Mouse (Mus musculus) forebrain, embryonic 15.5 days (tissue): ENCODE results near the gene Znhit1. TPM values are rescaled to one million over a fixed set of nuclear protein-coding genes. Genes with fewer than 3 reads are reported as not detected.

Experiments used
- ATAC-seq: fragments of 200-750 bp; cut with Nextera tagmentation; replicated peaks from 2 replicates; pipeline ENCODE4 v1.8.0; 2017; ENCODE audit warnings: mild to moderate bottlenecking, moderate TSS enrichment, moderate library complexity
- H3K27ac ChIP-seq: fragments of 300-500 bp; sonication (generic); replicated peaks from 2 replicates; pipeline ENCODE4 v1.5.1; 2015; ENCODE audit warnings: mild to moderate bottlenecking, inconsistent platforms
- H3K27me3 ChIP-seq: fragments of 300-500 bp; sonication (generic); 2 replicates; pipeline ENCODE4 v1.6.1; 2015; ENCODE audit warnings: inconsistent platforms
- H3K36me3 ChIP-seq: fragments of 300-500 bp; sonication (generic); 2 replicates; pipeline ENCODE4 v1.6.1; 2015; ENCODE audit warnings: mild to moderate bottlenecking, inconsistent platforms
- H3K4me1 ChIP-seq: fragments of 300-500 bp; sonication (generic); 2 replicates; pipeline ENCODE4 v1.6.1; 2015; ENCODE audit warnings: inconsistent platforms
- H3K4me2 ChIP-seq: fragments of 300-500 bp; sonication (generic); replicated peaks from 2 replicates; pipeline ENCODE4 v1.6.1; 2015; ENCODE audit warnings: mild to moderate bottlenecking, inconsistent platforms
- H3K4me3 ChIP-seq: fragments of 300-500 bp; sonication (generic); 2 replicates; pipeline ENCODE4 v1.5.1; 2015; ENCODE audit warnings: mild to moderate bottlenecking, inconsistent platforms
- H3K9ac ChIP-seq: fragments of 300-500 bp; sonication (generic); replicated peaks from 2 replicates; pipeline ENCODE4 v1.6.1; 2015; ENCODE audit warnings: mild to moderate bottlenecking, inconsistent platforms
- H3K9me3 ChIP-seq: fragments of 300-500 bp; sonication (generic); 2 replicates; pipeline ENCODE4 v1.6.1; 2016; ENCODE audit warnings: inconsistent platforms
- WGBS: fragments of 180-500 bp; shearing (Covaris S2); methylation state at CpG from one replicate; pipeline ENCODE4 v1.1.7; 2015; ENCODE audit warnings: mixed read lengths; 5-methylcytosine and 5-hydroxymethylcytosine counted together
- microRNA counts: library from miRNA; unstranded; fragments of <30 nt; microRNA quantifications from one replicate; lab custom pipeline; 2016
- microRNA-seq: library from miRNA; unstranded; fragments of <30 nt; microRNA quantifications from one replicate; pipeline ENCODE4, GENCODE M21; 2016
- polyA plus RNA-seq: library from polyadenylated mRNA; unstranded; fragments of >200 nt; fragmentation: Nextera tagmentation; extraction: Ambion mirVana; gene quantifications from 2 replicates; pipeline ENCODE4 v1.2.1, GENCODE M21; 2015

Gene Znhit1
- polyA plus RNA-seq, 1 experiment from 2014 or later, result 123 TPM

DNA sequence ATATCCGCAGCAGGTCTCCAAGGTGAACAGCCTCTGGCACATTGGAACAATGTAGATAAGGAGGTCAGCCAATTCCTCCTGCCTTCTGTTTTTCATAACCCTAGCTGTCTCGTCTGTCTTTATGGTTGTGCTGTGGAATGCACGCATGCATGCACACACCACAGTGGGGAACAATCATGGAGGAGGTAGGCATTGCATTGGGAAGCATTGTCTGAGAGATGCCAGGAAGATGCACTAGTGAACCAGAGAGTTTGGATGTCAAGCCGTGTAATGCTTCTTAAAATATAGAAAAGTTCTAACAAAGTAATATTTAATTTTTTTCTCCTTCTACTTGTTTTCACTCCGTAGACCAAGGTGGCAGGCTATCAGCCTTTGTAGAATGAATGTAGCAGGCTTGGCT, 54.9 kb downstream of the Znhit1 start:
- no peaks in the 10 kb centered on the region for H3K27me3 ChIP-seq
- no peak overlapping the region for H3K27ac ChIP-seq
- H3K9me3 ChIP-seq, result no peaks in the 10 kb centered on the region
- WGBS, result 82% methylated on average over 5 of the region's 5 CpGs
- no peak overlapping the region for H3K9ac ChIP-seq
- H3K4me1 ChIP-seq, result no peaks in the 10 kb centered on the region
- H3K4me2 ChIP-seq, result no peak overlapping the region
- no peaks in the 10 kb centered on the region for H3K36me3 ChIP-seq
- ATAC-seq, result no peak
- H3K4me3 ChIP-seq, result no peak overlapping the region

MicroRNAs encoded within 50 kb of the gene (microRNA counts, 519-probe panel; counts per million panel counts)
- not detected for microRNA mmu-miR-702 (lab: Ali Mortazavi, UCI)

Small RNA genes lying within 50 kb of the gene (microRNA-seq; reads per million reads assigned to microRNA genes)
- gene Mir702, result 56.5 reads per million, percentile 46 among the genes with 10 or more reads in this experiment

Other genes with a start within 250 kb of the Znhit1 start
- 14.8 and 15.3 TPM in 2 replicates for gene Col26a1, start 104.8 kb downstream of the Znhit1 start, polyA plus RNA-seq
- 116 and 124 TPM in 2 replicates for gene Ift22, start 79.9 kb downstream of the Znhit1 start, polyA plus RNA-seq
- 336 and 351 TPM in 2 replicates for gene Fis1, start 34.7 kb downstream of the Znhit1 start, polyA plus RNA-seq
- gene Cldn15, start 21.4 kb downstream of the Znhit1 start, polyA plus RNA-seq, result 0.10 and 0.28 TPM in 2 replicates
- gene Plod3, start 1.0 kb downstream of the Znhit1 start, polyA plus RNA-seq, result 28.8 and 35.6 TPM in 2 replicates
- 4.0 and 4.4 TPM in 2 replicates for gene Vgf, start 38.4 kb upstream of the Znhit1 start, polyA plus RNA-seq
- gene Ap1s1, start 58.1 kb upstream of the Znhit1 start, polyA plus RNA-seq, result 248 and 257 TPM in 2 replicates
- 0.14 and 0.28 TPM in 2 replicates for gene Serpine1, start 84.2 kb upstream of the Znhit1 start, polyA plus RNA-seq
- gene Trim56, start 128.2 kb upstream of the Znhit1 start, polyA plus RNA-seq, result 3.4 and 3.7 TPM in 2 replicates
- not detected in 2 replicates for gene Muc3, start 161.3 kb upstream of the Znhit1 start, polyA plus RNA-seq
- gene Muc3a, start 224.4 kb upstream of the Znhit1 start, polyA plus RNA-seq, result 0.09 TPM in 1 of 2 replicates, not detected in the other